Mouse (Mus musculus): ENCODE measurements around the gene Cel. TPM values are rescaled to one million over a fixed set of nuclear protein-coding genes. Genes with fewer than 3 reads are reported as not detected.
A peak's percentile ranks its signal among the peaks of the same experiment; 100 is the strongest.

Gene Cel
- polyA plus RNA-seq, 1 experiment from 2014 or later = 383 TPM

DNA sequence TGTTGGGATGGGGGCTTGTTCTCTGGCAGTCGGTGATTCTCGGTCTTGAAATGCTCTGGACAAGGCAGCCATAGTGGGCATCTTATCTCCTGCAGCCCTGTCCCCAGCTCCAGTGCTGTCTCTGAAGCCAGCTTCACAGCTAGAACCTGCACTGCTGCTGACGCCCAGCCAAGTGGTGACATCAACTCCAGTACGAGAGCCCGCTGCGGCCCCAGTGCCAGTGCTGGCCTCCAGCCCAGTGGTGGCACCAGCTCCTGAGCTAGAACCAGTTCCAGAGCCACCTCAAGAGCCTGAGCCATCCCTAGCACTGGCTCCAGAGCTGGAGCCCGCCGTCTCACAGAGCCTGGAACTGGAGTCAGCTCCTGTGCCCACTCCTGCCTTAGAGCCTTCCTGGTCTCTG, 19.3 kb downstream of the Cel start:
- Histone ChIP-seq H3K4me1 (ENCODE audit: control insufficient read depth, insufficient read depth, low read length) (peaks cover 21% of the 10 kb centered on the region), H3K27me3 (replicated peaks; ENCODE audit: control insufficient read depth, insufficient read depth, low read length) (no peaks in the 10 kb centered on the region), H3K4me3 (ENCODE audit: low read length) (no peak overlapping the region), H3K36me3 (ENCODE audit: control insufficient read depth, insufficient read depth, low read length) (peaks cover 12% of the 10 kb centered on the region), H3K4me2 (ENCODE audit: low read depth, low read length) (no peak overlapping the region), H3K9ac (ENCODE audit: low read depth, low read length) (no peak overlapping the region), H3K9me3 (ENCODE audit: control insufficient read depth, low read length) (no peaks in the 10 kb centered on the region), H3K27ac (ENCODE audit: low read length) (no peak overlapping the region)
- 94% methylated on average over 8 of the region's 8 CpGs for WGBS
- ATAC-seq = no peak

DNA sequence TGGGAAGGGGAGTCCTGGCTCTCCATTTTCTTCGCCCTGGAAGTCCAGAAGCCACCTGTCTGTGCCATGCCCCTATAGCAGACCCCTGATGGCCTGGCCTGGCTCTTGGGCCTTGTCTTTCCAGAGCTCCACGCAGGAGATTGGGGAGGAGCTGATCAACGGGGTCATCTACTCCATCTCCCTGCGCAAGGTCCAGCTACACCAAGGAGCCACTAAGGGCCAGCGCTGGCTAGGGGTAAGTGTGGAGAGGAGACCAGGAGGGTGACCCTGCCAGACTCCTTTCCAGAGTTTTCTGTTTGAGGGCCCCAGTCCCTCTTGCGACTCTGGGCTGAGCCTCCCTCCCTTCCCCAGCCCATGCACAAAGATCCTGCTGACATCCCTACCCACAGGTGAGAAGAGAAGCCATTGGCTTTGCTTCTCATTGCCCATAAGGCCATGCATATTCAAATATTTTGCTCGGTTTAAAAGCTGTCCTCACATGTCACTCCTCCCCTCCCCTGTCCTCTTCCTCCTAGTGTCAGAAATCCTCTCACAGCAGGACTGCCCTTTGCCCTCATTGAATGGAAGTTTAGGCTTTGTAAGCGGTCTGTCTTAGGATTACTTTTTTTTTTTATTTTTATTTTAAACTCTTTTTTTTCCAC, 22.5 kb downstream of the Cel start:
- 79% methylated on average over 8 of the region's 8 CpGs for WGBS
- H3K27me3 ChIP-seq (replicated peaks; ENCODE audit: control insufficient read depth, insufficient read depth, low read length) = no peaks in the 10 kb centered on the region
- ATAC-seq = no peak
- H3K27ac ChIP-seq (ENCODE audit: low read length) = no peak overlapping the region
- H3K4me3 ChIP-seq (ENCODE audit: low read length) = no peak overlapping the region
- peaks cover 53% of the 10 kb centered on the region for H3K4me1 ChIP-seq (ENCODE audit: control insufficient read depth, insufficient read depth, low read length)
- no peak overlapping the region for H3K4me2 ChIP-seq (ENCODE audit: low read depth, low read length)
- H3K36me3 ChIP-seq (ENCODE audit: control insufficient read depth, insufficient read depth, low read length) = peaks cover 8% of the 10 kb centered on the region; the same call in 1 of the 2 replicates
- 0 out of 2 replicates have a peak overlapping the region, but pooled peaks have one; percentile 38 for H3K9ac ChIP-seq (ENCODE audit: low read depth, low read length)
- H3K9me3 ChIP-seq (ENCODE audit: control insufficient read depth, low read length) = no peaks in the 10 kb centered on the region

DNA sequence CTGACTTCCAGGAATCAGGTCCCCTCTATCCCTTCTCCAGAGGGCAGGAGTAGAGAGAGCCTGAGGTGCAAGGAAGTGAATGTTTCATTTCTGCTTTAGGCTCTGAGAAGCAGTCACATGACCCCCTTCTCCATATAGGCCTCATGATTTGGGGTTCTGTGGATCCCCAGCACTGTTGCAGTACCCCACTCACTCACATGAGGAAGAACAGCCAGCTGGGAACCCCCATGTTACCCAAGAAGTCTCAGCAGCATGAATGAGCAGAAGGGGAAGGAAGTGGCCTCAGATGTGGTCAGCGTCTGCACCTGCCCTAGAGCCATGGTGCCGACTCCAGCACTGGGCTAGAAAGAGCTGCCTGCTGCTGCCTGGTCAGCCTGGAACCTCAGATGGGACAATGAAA, 23.3 kb downstream of the Cel start:
- Histone ChIP-seq H3K9ac (ENCODE audit: low read depth, low read length) (peak overlapping the region; percentile 38; the same call in 1 of the 2 replicates), H3K4me1 (ENCODE audit: control insufficient read depth, insufficient read depth, low read length) (peaks cover 60% of the 10 kb centered on the region), H3K4me3 (ENCODE audit: low read length) (no peak overlapping the region), H3K27ac (ENCODE audit: low read length) (peak overlapping the region; percentile 44), H3K9me3 (ENCODE audit: control insufficient read depth, low read length) (no peaks in the 10 kb centered on the region), H3K36me3 (ENCODE audit: control insufficient read depth, insufficient read depth, low read length) (peaks cover 5% of the 10 kb centered on the region; the same call in 1 of the 2 replicates), H3K4me2 (ENCODE audit: low read depth, low read length) (no peak overlapping the region), H3K27me3 (replicated peaks; ENCODE audit: control insufficient read depth, insufficient read depth, low read length) (no peaks in the 10 kb centered on the region)
- 70% methylated on average over 2 of the region's 2 CpGs for WGBS
- ATAC-seq = no peak

DNA sequence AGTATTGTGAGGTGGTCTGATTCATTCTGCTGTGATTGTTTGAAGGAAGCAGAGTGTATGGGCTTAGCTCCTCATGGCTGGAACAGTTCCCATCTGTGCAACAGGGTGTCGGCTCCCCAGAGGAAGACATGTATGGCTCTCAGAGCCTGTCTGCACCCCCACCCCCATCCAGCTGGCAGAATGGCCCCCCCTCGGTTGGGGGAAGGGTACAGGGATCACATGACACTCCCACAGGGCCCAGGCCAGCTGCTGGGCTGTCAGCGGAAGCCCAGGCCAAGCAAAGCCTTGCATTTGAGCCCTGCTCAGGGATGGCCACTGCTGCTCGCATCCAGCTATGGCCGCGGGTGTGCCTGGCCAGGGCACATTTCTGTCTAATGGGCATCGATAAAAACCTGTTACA, 24.0 kb downstream of the Cel start:
- Histone ChIP-seq H3K9me3 (ENCODE audit: control insufficient read depth, low read length) (no peaks in the 10 kb centered on the region), H3K4me3 (ENCODE audit: low read length) (no peak overlapping the region), H3K27ac (ENCODE audit: low read length) (peak overlapping the region; percentile 44), H3K36me3 (ENCODE audit: control insufficient read depth, insufficient read depth, low read length) (peaks cover 5% of the 10 kb centered on the region; the same call in 1 of the 2 replicates), H3K9ac (ENCODE audit: low read depth, low read length) (peak overlapping the region; percentile 38), H3K4me1 (ENCODE audit: control insufficient read depth, insufficient read depth, low read length) (peaks cover 68% of the 10 kb centered on the region), H3K4me2 (ENCODE audit: low read depth, low read length) (no peak overlapping the region), H3K27me3 (replicated peaks; ENCODE audit: control insufficient read depth, insufficient read depth, low read length) (no peaks in the 10 kb centered on the region)
- WGBS = 40% methylated on average over 7 of the region's 7 CpGs
- peak; percentile 37; the same call in 1 of the 2 replicates for ATAC-seq

DNA sequence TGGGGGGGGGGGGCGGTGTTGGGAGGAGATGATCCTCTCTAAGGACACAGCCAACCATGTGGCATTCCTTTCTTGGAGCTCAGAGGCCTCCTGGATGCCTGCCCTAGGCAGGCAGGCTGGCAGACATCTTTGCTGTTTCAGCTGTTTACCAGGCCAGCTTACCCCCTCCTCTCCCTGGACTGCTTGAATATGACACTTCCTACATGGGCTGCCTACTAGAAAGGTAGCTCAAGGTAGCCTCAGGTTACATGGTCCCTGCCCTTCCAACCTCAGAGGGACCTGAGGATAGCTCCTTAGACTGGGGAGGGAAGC, 24.4 kb downstream of the Cel start:
- no peak for ATAC-seq
- Histone ChIP-seq H3K4me1 (ENCODE audit: control insufficient read depth, insufficient read depth, low read length) (peaks cover 72% of the 10 kb centered on the region), H3K27me3 (replicated peaks; ENCODE audit: control insufficient read depth, insufficient read depth, low read length) (no peaks in the 10 kb centered on the region), H3K4me3 (ENCODE audit: low read length) (no peak overlapping the region), H3K9me3 (ENCODE audit: control insufficient read depth, low read length) (no peaks in the 10 kb centered on the region), H3K27ac (ENCODE audit: low read length) (peak overlapping the region; percentile 44), H3K36me3 (ENCODE audit: control insufficient read depth, insufficient read depth, low read length) (0 out of 2 replicates have a peak, but pooled peaks cover 2% of the 10 kb centered on the region), H3K9ac (ENCODE audit: low read depth, low read length) (0 out of 2 replicates have a peak overlapping the region, but pooled peaks have one; percentile 38), H3K4me2 (ENCODE audit: low read depth, low read length) (no peak overlapping the region)
- WGBS = 75% methylated on average over 1 of the region's 1 CpGs

DNA sequence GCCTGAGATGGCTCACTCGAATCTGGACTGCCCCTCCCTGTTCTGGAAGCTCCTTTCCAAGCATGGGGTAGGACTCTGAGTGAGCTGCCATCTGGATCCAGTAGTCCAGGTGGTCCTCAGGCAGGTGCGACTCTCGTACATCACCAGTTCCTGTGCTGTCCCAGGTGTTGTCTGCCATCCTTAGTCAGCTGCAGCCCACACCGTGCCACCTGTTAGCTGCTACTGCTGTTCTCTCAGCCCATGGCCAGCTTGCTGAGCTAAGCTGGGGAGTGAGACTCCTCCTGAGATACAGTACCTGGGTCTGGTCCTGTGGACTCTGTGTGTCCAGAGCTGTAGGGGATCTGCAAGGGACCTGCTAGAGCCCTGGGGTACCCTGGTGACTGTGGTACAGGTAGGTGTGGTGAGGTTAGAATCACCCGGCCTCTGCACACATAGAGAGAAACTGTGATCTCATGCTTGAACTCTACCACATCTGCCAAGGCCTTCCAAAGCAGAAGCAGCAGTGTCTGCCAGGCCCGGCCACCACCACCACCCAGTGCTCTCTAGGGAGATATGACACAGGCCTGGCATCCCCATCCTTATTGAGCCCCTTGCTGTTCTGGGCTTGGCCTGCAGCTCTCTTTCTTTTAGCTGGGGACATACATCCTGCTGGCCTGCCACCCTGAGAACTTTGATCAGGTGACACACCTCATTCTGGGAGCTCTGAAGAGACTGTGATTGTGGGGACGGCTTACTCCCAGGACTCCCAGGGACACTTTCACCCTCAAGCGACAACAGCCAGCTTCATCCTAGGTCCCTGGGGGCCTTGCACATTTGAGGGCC, 25.0 kb downstream of the Cel start:
- Histone ChIP-seq H3K27me3 (replicated peaks; ENCODE audit: control insufficient read depth, insufficient read depth, low read length) (no peaks in the 10 kb centered on the region), H3K9ac (ENCODE audit: low read depth, low read length) (peak overlapping the region; percentile 45; the same call in 1 of the 2 replicates), H3K9me3 (ENCODE audit: control insufficient read depth, low read length) (no peaks in the 10 kb centered on the region), H3K4me2 (ENCODE audit: low read depth, low read length) (no peak overlapping the region), H3K27ac (ENCODE audit: low read length) (peak overlapping the region; percentile 51), H3K4me1 (ENCODE audit: control insufficient read depth, insufficient read depth, low read length) (peaks cover 75% of the 10 kb centered on the region), H3K36me3 (ENCODE audit: control insufficient read depth, insufficient read depth, low read length) (0 out of 2 replicates have a peak, but pooled peaks cover 2% of the 10 kb centered on the region), H3K4me3 (ENCODE audit: low read length) (no peak overlapping the region)
- no peak for ATAC-seq
- WGBS = 68% methylated on average over 8 of the region's 8 CpGs

DNA sequence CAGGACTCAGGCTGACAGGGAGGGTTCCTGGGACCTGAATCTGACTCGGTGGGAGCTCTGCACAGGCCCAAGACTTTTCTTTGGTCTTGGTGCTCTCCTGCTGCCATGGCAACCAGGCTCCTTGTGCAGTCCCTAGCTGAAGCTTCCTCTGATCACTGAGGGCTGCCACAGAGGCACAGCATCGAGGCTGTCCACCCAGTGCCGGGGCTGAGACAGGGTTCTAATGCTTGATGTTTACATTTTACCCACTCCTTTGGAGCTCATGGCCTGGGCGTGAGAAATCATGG, 25.6 kb downstream of the Cel start:
- Histone ChIP-seq H3K4me3 (ENCODE audit: low read length) (no peak overlapping the region), H3K27ac (ENCODE audit: low read length) (peak overlapping the region; percentile 51), H3K4me2 (ENCODE audit: low read depth, low read length) (no peak overlapping the region), H3K36me3 (ENCODE audit: control insufficient read depth, insufficient read depth, low read length) (no peaks in the 10 kb centered on the region), H3K4me1 (ENCODE audit: control insufficient read depth, insufficient read depth, low read length) (peaks cover 81% of the 10 kb centered on the region), H3K27me3 (replicated peaks; ENCODE audit: control insufficient read depth, insufficient read depth, low read length) (no peaks in the 10 kb centered on the region), H3K9ac (ENCODE audit: low read depth, low read length) (peak overlapping the region; percentile 45; the same call in 1 of the 2 replicates), H3K9me3 (ENCODE audit: control insufficient read depth, low read length) (no peaks in the 10 kb centered on the region)
- no peak for ATAC-seq
- WGBS = 48% methylated on average over 4 of the region's 4 CpGs

DNA sequence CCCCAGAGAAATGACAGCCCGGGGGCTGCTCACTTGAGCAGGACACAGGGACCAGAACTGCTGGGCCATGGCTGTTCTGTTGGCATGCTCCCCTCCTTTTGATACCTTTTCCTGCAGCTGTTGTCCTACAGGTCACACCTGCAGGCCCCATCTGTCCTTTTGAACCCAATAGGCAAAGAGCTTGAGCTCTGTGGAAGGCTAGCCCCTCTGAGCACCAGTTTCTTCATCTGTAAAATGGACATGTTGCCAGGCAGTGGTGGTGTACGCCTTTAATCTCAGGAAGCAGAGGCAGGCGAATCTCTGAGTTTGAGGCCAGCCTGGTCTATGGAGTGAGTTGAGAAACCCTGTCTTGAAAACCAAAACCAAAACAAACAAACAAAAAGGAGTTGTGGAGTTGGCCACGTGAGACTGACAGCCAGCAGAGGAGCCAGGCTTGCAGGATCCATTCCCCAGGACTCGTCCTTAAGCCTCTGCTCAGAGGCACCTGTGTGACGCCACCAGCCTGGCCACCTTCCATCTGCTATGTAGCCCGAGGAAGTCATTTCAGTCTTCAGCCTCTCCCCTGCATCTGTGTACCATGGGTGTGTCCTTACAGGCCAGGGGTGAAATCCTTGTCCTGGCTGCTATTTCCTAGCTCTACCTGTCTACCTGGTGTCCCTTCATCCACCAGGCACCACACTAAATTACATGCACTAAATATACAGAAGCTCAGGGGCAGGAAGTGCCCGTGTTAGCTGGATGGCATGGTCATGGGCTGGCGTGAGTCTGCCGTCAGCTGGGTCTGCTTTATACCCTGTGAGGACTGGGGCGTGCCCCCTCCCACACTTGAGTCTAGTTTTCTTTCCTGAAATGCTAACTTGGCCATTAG, 26.2 kb downstream of the Cel start:
- WGBS = 67% methylated on average over 11 of the region's 11 CpGs

DNA sequence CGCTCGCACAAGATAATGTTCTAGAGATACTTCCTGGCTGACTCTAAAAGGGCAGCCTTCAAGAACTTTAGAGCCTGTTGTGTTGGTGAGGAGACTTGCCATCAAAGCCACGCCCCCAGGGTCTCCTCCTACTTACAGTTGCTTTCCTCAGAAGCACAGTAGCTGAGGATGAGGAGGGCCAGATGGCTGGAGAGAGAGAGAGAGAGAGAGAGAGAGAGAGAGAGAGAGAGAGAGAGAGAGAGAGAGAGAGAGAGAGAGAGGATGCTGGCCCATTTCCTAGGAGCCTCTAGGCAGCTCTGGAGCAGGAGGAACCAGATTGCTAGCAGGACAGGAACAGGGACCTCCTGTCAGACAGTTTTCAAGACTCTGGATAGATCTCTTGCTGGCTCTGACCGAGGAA, 27.0 kb downstream of the Cel start:
- Histone ChIP-seq H3K27me3 (replicated peaks; ENCODE audit: control insufficient read depth, insufficient read depth, low read length) (no peaks in the 10 kb centered on the region), H3K27ac (ENCODE audit: low read length) (peak overlapping the region; percentile 66), H3K9me3 (ENCODE audit: control insufficient read depth, low read length) (no peaks in the 10 kb centered on the region), H3K9ac (ENCODE audit: low read depth, low read length) (peak overlapping the region; percentile 5; the same call in 1 of the 2 replicates), H3K4me3 (ENCODE audit: low read length) (no peak overlapping the region), H3K4me1 (ENCODE audit: control insufficient read depth, insufficient read depth, low read length) (peaks cover 87% of the 10 kb centered on the region), H3K36me3 (ENCODE audit: control insufficient read depth, insufficient read depth, low read length) (no peaks in the 10 kb centered on the region), H3K4me2 (ENCODE audit: low read depth, low read length) (no peak overlapping the region)
- ATAC-seq = no peak
- 46% methylated on average over 4 of the region's 4 CpGs for WGBS

More for the DNA sequence above, 26.2 kb downstream of the Cel start:
- peaks cover 87% of the 10 kb centered on the region for H3K4me1 ChIP-seq (ENCODE audit: control insufficient read depth, insufficient read depth, low read length)
- no peak for ATAC-seq
- H3K4me3 ChIP-seq (ENCODE audit: low read length) = no peak overlapping the region
- no peaks in the 10 kb centered on the region for H3K9me3 ChIP-seq (ENCODE audit: control insufficient read depth, low read length)
- H3K27me3 ChIP-seq (replicated peaks; ENCODE audit: control insufficient read depth, insufficient read depth, low read length) = no peaks in the 10 kb centered on the region
- no peak overlapping the region for H3K9ac ChIP-seq (ENCODE audit: low read depth, low read length)
- H3K36me3 ChIP-seq (ENCODE audit: control insufficient read depth, insufficient read depth, low read length) = no peaks in the 10 kb centered on the region
- no peak overlapping the region for H3K4me2 ChIP-seq (ENCODE audit: low read depth, low read length)
- peak overlapping the region; percentile 51 for H3K27ac ChIP-seq (ENCODE audit: low read length)
